In the genomic region with DNA sequence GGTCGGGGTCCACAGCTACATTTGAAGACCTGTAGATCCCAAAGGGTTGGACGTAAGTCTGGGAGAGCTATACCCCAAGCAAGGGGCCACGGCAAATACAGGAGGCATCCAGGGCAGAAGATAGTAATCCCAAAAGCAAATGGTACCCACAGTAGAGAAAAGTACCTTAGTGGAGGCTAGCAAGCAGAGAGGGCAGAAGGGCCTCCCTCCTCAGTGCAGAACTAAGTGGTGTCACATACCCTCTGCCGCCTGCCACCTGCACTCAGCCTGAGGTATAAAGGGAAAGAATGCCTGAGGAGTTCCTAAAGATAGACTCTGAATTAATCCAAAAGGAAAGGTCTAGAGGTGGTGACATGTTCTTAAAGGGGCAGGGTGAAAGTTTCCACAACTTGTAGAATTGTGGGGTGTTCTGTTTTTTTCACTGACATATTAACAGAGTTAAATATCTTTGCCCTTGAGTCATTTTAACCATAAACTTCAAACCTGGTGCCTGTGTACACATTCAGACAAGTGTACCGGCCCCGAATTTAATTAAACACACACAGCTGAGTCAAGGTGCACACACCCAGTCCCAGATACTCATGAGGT, we compare ENCODE assay signal across 8 mouse cellular contexts. TPM values are rescaled to one million over a fixed set of nuclear protein-coding genes. Genes with fewer than 3 reads are reported as not detected.
DNase-seq lines count a peak whose midpoint lies in the region; ATAC-seq and TF ChIP-seq lines count a peak whose summit lies in the region.

No protein-coding gene starts in this region.

- WGBS in embryonic facial prominence, embryonic 13.5 days: 57% methylated on average over 6 of the region's 6 CpGs
- WGBS in hindbrain, embryonic 11.5 days: 69% methylated on average over 6 of the region's 6 CpGs
- WGBS in lung, embryonic 15.5 days: 53% methylated on average over 6 of the region's 6 CpGs

- H3K9me3 ChIP-seq in CH12.LX (replicated peaks; ENCODE audit: low read length): no peaks in the 10 kb centered on the region
- H3K9me3 ChIP-seq in embryonic facial prominence, embryonic 13.5 days: no peaks in the 10 kb centered on the region
- H3K9me3 ChIP-seq in hindbrain, embryonic 11.5 days (ENCODE audit: control insufficient read depth, low read length): no peaks in the 10 kb centered on the region
- no peaks in the 10 kb centered on the region for H3K9me3 ChIP-seq in lung, embryonic 15.5 days

- dilution Hi-C loops in CH12.LX (cut with MboI; ENCODE audit: extremely low pct_ligation_motif_present, extremely low pct_unique_long_range_greater_than_20kb, low sequenced_read_pairs): no loop called here

- TF ChIP-seq EP300 in CH12.LX (IDR thresholded peaks at IDR 0.05; ENCODE audit: low read length): no peak

- H3K4me3 ChIP-seq in CH12.LX (replicated peaks in 1 of 3; ENCODE audit: low read depth in 2 of 3, low read length in 2 of 3, poor library complexity in 1 of 3): peak overlapping the region in 1 of 3 experiments; percentile 13
- H3K4me3 ChIP-seq in embryonic facial prominence, embryonic 13.5 days: no peak overlapping the region
- no peak overlapping the region for H3K4me3 ChIP-seq in hindbrain, embryonic 11.5 days (ENCODE audit: low read depth, low read length)
- no peak overlapping the region for H3K4me3 ChIP-seq in lung, embryonic 15.5 days

- H3K36me3 ChIP-seq in CH12.LX (replicated peaks in 1 of 2; ENCODE audit: control insufficient read depth in 1 of 2, insufficient read depth in 1 of 2, low read length in 1 of 2): no peaks in the 10 kb centered on the region
- H3K36me3 ChIP-seq in embryonic facial prominence, embryonic 13.5 days: no peaks in the 10 kb centered on the region
- H3K36me3 ChIP-seq in hindbrain, embryonic 11.5 days (ENCODE audit: control insufficient read depth, insufficient read depth, low read length): no peaks in the 10 kb centered on the region
- H3K36me3 ChIP-seq in lung, embryonic 15.5 days: no peaks in the 10 kb centered on the region

- H3K27me3 ChIP-seq in CH12.LX (replicated peaks): no peaks in the 10 kb centered on the region
- no peaks in the 10 kb centered on the region for H3K27me3 ChIP-seq in embryonic facial prominence, embryonic 13.5 days
- H3K27me3 ChIP-seq in hindbrain, embryonic 11.5 days (ENCODE audit: control insufficient read depth, insufficient read depth, low read length): no peaks in the 10 kb centered on the region
- H3K27me3 ChIP-seq in lung, embryonic 15.5 days: no peaks in the 10 kb centered on the region

- no peak for TF ChIP-seq CTCF in CH12.LX (conservative IDR thresholded peaks at IDR 0.05 in 1 of 2, IDR thresholded peaks at IDR 0.05 in 1 of 2; ENCODE audit: low read depth in 2 of 2, low read length in 2 of 2)

- in situ Hi-C loops in CH12.LX (cut with MboI; ENCODE audit: low pct_ligation_motif_present, low pct_unique_long_range_greater_than_20kb, low sequenced_read_pairs): no loop called here

- no peak for TF ChIP-seq RAD21 in CH12.LX (IDR thresholded peaks at IDR 0.05; ENCODE audit: low read depth, low read length)

- H3K4me2 ChIP-seq in CH12.LX (ENCODE audit: insufficient read depth, low read depth, poor library complexity, severe bottlenecking): peak overlapping the region; percentile 82
- H3K4me2 ChIP-seq in embryonic facial prominence, embryonic 13.5 days: peak overlapping the region; percentile 63; the same call in 1 of the 2 replicates
- no peak overlapping the region; the same call in 1 of the 2 replicates for H3K4me2 ChIP-seq in hindbrain, embryonic 11.5 days (replicated peaks; ENCODE audit: low read depth, low read length)
- peak overlapping the region; percentile 68 for H3K4me2 ChIP-seq in lung, embryonic 15.5 days

- H3K79me2 ChIP-seq in CH12.LX (replicated peaks; ENCODE audit: control insufficient read depth, extremely low read depth, insufficient read depth, poor library complexity, severe bottlenecking): no peaks in the 10 kb centered on the region

- no peak for TF ChIP-seq POLR2A in CH12.LX (IDR thresholded peaks at IDR 0.05; ENCODE audit: low read depth, low read length)

- peaks cover 7 to 24% of the 10 kb centered on the region in 2 experiments for H3K4me1 ChIP-seq in CH12.LX (ENCODE audit: control insufficient read depth in 1 of 2, insufficient read depth in 2 of 2)
- peaks cover 46% of the 10 kb centered on the region for H3K4me1 ChIP-seq in embryonic facial prominence, embryonic 13.5 days
- peaks cover 7% of the 10 kb centered on the region for H3K4me1 ChIP-seq in hindbrain, embryonic 11.5 days (replicated peaks; ENCODE audit: control insufficient read depth, insufficient read depth, low read length)
- peaks cover 41% of the 10 kb centered on the region for H3K4me1 ChIP-seq in lung, embryonic 15.5 days

- DNase-seq in CH12.LX (ENCODE audit: extremely low read depth): no peak
- no peak for DNase-seq in hindbrain, embryonic 11.5 days (ENCODE audit: low spot score)
- no peak for DNase-seq in right cerebral cortex, postnatal 14 days
- DNase-seq in adrenal gland, adult 2 months: no peak
- no peak for DNase-seq in ovary, adult 18-20 months (ENCODE audit: low spot score)

- peak overlapping the region; percentile 4; the same call in 1 of the 2 replicates for H3K27ac ChIP-seq in CH12.LX (ENCODE audit: insufficient read depth, low read depth)
- peak overlapping the region; percentile 99 for H3K27ac ChIP-seq in embryonic facial prominence, embryonic 13.5 days
- H3K27ac ChIP-seq in hindbrain, embryonic 11.5 days (ENCODE audit: low read depth, low read length): peak overlapping the region; percentile 100
- peak overlapping the region; percentile 99 for H3K27ac ChIP-seq in lung, embryonic 15.5 days

- H3K9ac ChIP-seq in CH12.LX (ENCODE audit: insufficient read depth, low read depth): no peak overlapping the region
- peak overlapping the region; percentile 44 for H3K9ac ChIP-seq in embryonic facial prominence, embryonic 13.5 days
- H3K9ac ChIP-seq in hindbrain, embryonic 11.5 days (ENCODE audit: low read depth, low read length): no peak overlapping the region
- H3K9ac ChIP-seq in lung, embryonic 15.5 days: peak overlapping the region; percentile 33; the same call in 1 of the 2 replicates

- no peak for ATAC-seq in embryonic facial prominence, embryonic 13.5 days (ENCODE audit: insufficient number of reproducible peaks, insufficient read depth, low FRiP score, low TSS enrichment, low read depth)
- ATAC-seq in hindbrain, embryonic 11.5 days (ENCODE audit: low FRiP score): no peak
- no peak for ATAC-seq in lung, embryonic 15.5 days (ENCODE audit: borderline replicate concordance, extremely low read depth, low FRiP score, low TSS enrichment)
- no peak for ATAC-seq in megakaryocyte, adult 5-6 weeks (ENCODE audit: poor library complexity, severe bottlenecking)

TF ChIP-seq in CH12.LX, 34 proteins besides CTCF, POLR2A, EP300 and RAD21:
- TF ChIP-seq JUN (IDR thresholded peaks at IDR 0.05; ENCODE audit: insufficient read depth, low read depth, low read length) (no peak), RCOR1 (conservative IDR thresholded peaks at IDR 0.05; ENCODE audit: low read depth, low read length) (no peak), CHD2 (IDR thresholded peaks at IDR 0.05; ENCODE audit: low read length) (no peak), USF2 (conservative IDR thresholded peaks at IDR 0.05; ENCODE audit: low read depth, low read length) (no peak), NELFE (IDR thresholded peaks at IDR 0.05; ENCODE audit: low read depth, low read length) (no peak), MEF2A (IDR thresholded peaks at IDR 0.05; ENCODE audit: borderline replicate concordance, low read depth, low read length) (no peak), E2F4 (IDR thresholded peaks at IDR 0.05; ENCODE audit: insufficient replicate concordance, low read depth, low read length) (no peak), MAZ (IDR thresholded peaks at IDR 0.05; ENCODE audit: low read depth, low read length) (no peak), USF1 (IDR thresholded peaks at IDR 0.05; ENCODE audit: low read depth, low read length) (no peak), TBP (conservative IDR thresholded peaks at IDR 0.05; ENCODE audit: low read depth, low read length) (no peak), NRF1 (IDR thresholded peaks at IDR 0.05; ENCODE audit: low read depth, low read length) (no peak), ZNF384 (IDR thresholded peaks at IDR 0.05; ENCODE audit: low read depth, low read length) (no peak), MAFK (IDR thresholded peaks at IDR 0.05; ENCODE audit: insufficient replicate concordance, low read length) (no peak), GABPA (IDR thresholded peaks at IDR 0.05; ENCODE audit: insufficient replicate concordance, low read depth, low read length) (no peak), ETS1 (conservative IDR thresholded peaks at IDR 0.05; ENCODE audit: low read depth, low read length) (no peak), HCFC1 (IDR thresholded peaks at IDR 0.05; ENCODE audit: low read depth, low read length) (no peak), CHD1 (IDR thresholded peaks at IDR 0.05; ENCODE audit: low read depth, low read length) (no peak), TCF12 (IDR thresholded peaks at IDR 0.05; ENCODE audit: low read depth, low read length) (no peak)

RNA-seq across cellular contexts. Expression of gene Nedd4, which starts 21.0 kb away (rescaled TPM):
- total RNA-seq in CH12.LX (2012; rRNA removed) (56.9 and 65.0 TPM in 2 replicates), CH12.LX (2014; rRNA removed) (189 and 206 TPM in 2 replicates)
- 196 and 211 TPM in 2 replicates for polyA plus RNA-seq in CH12.LX (2012; ENCODE audit: insufficient read length, low read depth)
- 659 and 711 TPM in 2 replicates for polyA plus RNA-seq in embryonic facial prominence, embryonic 13.5 days (2015; fragmentation: Nextera tagmentation; extraction: Ambion mirVana)
- polyA plus RNA-seq in hindbrain, embryonic 11.5 days (2014; fragmentation: Nextera tagmentation; extraction: Ambion mirVana): 708 and 779 TPM in 2 replicates
- polyA plus RNA-seq in lung, embryonic 15.5 days (2015; fragmentation: Nextera tagmentation; extraction: Ambion mirVana): 660 and 677 TPM in 2 replicates
- total RNA-seq in adrenal gland, adult 2 months (2021): 100 to 1,000 TPM; 393 to 436 TPM
- polyA plus RNA-seq in adrenal gland, adult 2 months (2012; rRNA removed): 139 and 169 TPM in 2 replicates
- 36.7 and 38.0 TPM in 2 replicates for total RNA-seq in megakaryocyte, adult 5-6 weeks (2015)
- total RNA-seq in megakaryocyte, adult 5-6 weeks (2017): 47.0 and 68.7 TPM in 2 replicates

Comparison
In these comparisons a context has a peak if more than half of its experiments do, and no peak if none do; other contexts are left out.
1. H3K27ac ChIP-seq: peak in every context shown above with its lines; median percentile 100 in hindbrain, embryonic 11.5 days; 99 in embryonic facial prominence, embryonic 13.5 days; 99 in lung, embryonic 15.5 days; 4 in CH12.LX.
2. H3K9ac ChIP-seq: peak in embryonic facial prominence, embryonic 13.5 days (single experiment) and lung, embryonic 15.5 days (single experiment); none in CH12.LX (single experiment) and hindbrain, embryonic 11.5 days (single experiment).